Mouse (Mus musculus) myocyte (in vitro differentiated cells): ENCODE measurements around the gene Mpc1.

Experiments used
- CEBPB ChIP-seq: IDR thresholded peaks from 2 replicates; pipeline ENCODE4 v1.6.1; 2011; ENCODE audit warnings: mild to moderate bottlenecking, moderate library complexity; ENCODE audit not compliant: poor library complexity, insufficient read depth, severe bottlenecking
- MYOD1 ChIP-seq, 3 experiments: IDR thresholded peaks; one replicate each; pipeline ENCODE4 v1.6.1; 2011; ENCODE audit warnings: control low read depth in 2 of 3, low read depth in 2 of 3, mild to moderate bottlenecking in 2 of 3, moderate library complexity in 1 of 3; ENCODE audit not compliant: insufficient read length in 2 of 3, control insufficient read depth in 1 of 3
- POLR2A ChIP-seq: IDR thresholded peaks from one replicate; pipeline ENCODE4 v1.6.1; 2011; ENCODE audit warnings: low read depth, mild to moderate bottlenecking, control low read depth, moderate library complexity; ENCODE audit not compliant: insufficient read length
- POLR2AphosphoS2 ChIP-seq: IDR thresholded peaks from one replicate; pipeline ENCODE4 v1.6.1; 2011; ENCODE audit warnings: low read depth, control low read depth; ENCODE audit not compliant: insufficient read length
- USF1 ChIP-seq: IDR thresholded peaks from one replicate; pipeline ENCODE4 v1.6.1; 2011; ENCODE audit warnings: low read depth, mild to moderate bottlenecking, control low read depth, moderate library complexity

DNA sequence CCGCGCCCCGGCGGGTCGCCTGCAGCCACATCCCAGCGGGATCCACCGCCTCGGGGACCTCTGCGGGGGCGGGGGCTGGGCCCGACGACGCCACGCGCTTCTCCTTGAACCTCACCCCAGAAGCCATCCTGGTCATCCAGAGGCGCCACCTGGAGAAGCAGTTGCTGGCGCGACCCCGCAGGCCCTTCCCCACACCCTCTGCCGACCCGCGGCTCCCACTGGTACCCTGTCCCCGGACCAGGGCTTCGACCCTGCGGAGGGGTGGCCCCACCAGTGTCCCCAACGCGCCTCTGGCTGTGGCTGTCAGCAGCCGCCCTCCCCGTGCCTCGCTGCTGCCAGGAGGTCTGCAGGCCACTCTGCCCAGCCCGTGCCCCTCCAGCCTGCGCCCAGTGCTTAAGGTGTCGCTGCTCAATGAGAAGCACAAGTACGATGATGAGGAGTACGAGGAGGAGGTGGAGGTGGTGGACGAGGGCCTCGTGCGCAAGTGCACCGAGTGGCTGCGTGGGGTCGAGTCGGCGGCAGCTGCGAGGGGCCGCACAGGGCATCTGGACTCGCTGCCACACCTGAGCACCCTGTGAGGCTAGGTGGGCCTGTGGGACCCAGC lies 58.8 kb downstream of the Mpc1 start:
- TF ChIP-seq USF1: no peak
- TF ChIP-seq MYOD1 (IDR thresholded peaks at IDR 0.05; ENCODE audit: control insufficient read depth in 1 of 3, insufficient read length in 2 of 3, low read depth in 2 of 3): no peak
- TF ChIP-seq POLR2A: no peak
- TF ChIP-seq POLR2AphosphoS2: no peak
- no peak for TF ChIP-seq CEBPB
